Mouse (Mus musculus) bone marrow macrophage, adult 2 months (primary cell): ENCODE data around the gene Cxcl9.

Experiments
- CTCF ChIP-seq: IDR thresholded peaks from 2 replicates; pipeline ENCODE4 v1.5.1; 2012; ENCODE audit warnings: low read depth, mild to moderate bottlenecking, low read length, moderate library complexity
- POLR2A ChIP-seq: IDR thresholded peaks from 2 replicates; pipeline ENCODE4 v1.6.1; 2012; ENCODE audit warnings: mild to moderate bottlenecking, low read depth, low read length, borderline replicate concordance

GRCm38 (mm10) chr5:92318596-92318995 is 9.3 kb downstream of the Cxcl9 start:
- no peak for TF ChIP-seq POLR2A
- no peak for TF ChIP-seq CTCF
